Mouse (Mus musculus) kidney, embryonic 14.5 days (tissue): Measurements from ENCODE around the gene Rdh9. TPM values are rescaled to one million over a fixed set of nuclear protein-coding genes. Genes with fewer than 3 reads are reported as not detected.
"Not testable (repeated sequence)": the region's sequence is repeated elsewhere in the genome, so short reads cannot be mapped to it uniquely, and the experiment has no call there.

Experiments used
- ATAC-seq: fragments of 200-750 bp; cut with Nextera tagmentation; 2 replicates; pipeline ENCODE4 v1.8.0; 2017; ENCODE audit warnings: moderate number of reproducible peaks, mild to moderate bottlenecking, moderate TSS enrichment, moderate library complexity; ENCODE audit not compliant: low FRiP score, low TSS enrichment
- H3K27ac ChIP-seq: fragments of 300-500 bp; sonication (generic); 2 replicates; pipeline ENCODE4 v1.5.1; 2014; ENCODE audit warnings: low read depth, mild to moderate bottlenecking, low read length, moderate library complexity, mixed read lengths
- H3K27me3 ChIP-seq: fragments of 300-500 bp; sonication (generic); 2 replicates; pipeline ENCODE4 v1.6.1; 2014; ENCODE audit warnings: mild to moderate bottlenecking, low read length; ENCODE audit not compliant: control insufficient read depth, insufficient read depth
- H3K36me3 ChIP-seq: fragments of 300-500 bp; sonication (generic); 2 replicates; pipeline ENCODE4 v1.6.1; 2014; ENCODE audit warnings: low read length, mixed read lengths; ENCODE audit not compliant: control insufficient read depth, insufficient read depth
- H3K4me1 ChIP-seq: fragments of 300-500 bp; sonication (generic); 2 replicates; pipeline ENCODE4 v1.6.1; 2014; ENCODE audit warnings: low read length, mixed read lengths; ENCODE audit not compliant: control insufficient read depth, insufficient read depth
- H3K4me2 ChIP-seq: fragments of 300-500 bp; sonication (generic); replicated peaks from 2 replicates; pipeline ENCODE4 v1.6.1; 2014; ENCODE audit warnings: low read depth, mild to moderate bottlenecking, low read length
- H3K4me3 ChIP-seq: fragments of 300-500 bp; sonication (generic); 2 replicates; pipeline ENCODE4 v1.5.1; 2014; ENCODE audit warnings: mild to moderate bottlenecking, low read length
- H3K9ac ChIP-seq: fragments of 300-500 bp; sonication (generic); 2 replicates; pipeline ENCODE4 v1.6.1; 2014; ENCODE audit warnings: low read depth, mild to moderate bottlenecking, low read length, moderate library complexity
- H3K9me3 ChIP-seq: fragments of 300-500 bp; sonication (generic); 2 replicates; pipeline ENCODE4 v1.6.1; 2016; ENCODE audit warnings: low read length; ENCODE audit not compliant: control insufficient read depth
- WGBS: fragments of 180-500 bp; shearing (Covaris S2); extraction: QIAGEN DNeasy Blood & Tissue Kit; methylation state at CpG from one replicate; pipeline ENCODE4 v1.1.7; 2014; 5-methylcytosine and 5-hydroxymethylcytosine counted together
- polyA plus RNA-seq: library from polyadenylated mRNA; unstranded; fragments of >200 nt; fragmentation: Nextera tagmentation; extraction: Ambion mirVana; gene quantifications from 2 replicates; pipeline ENCODE4 v1.2.1, GENCODE M21; 2014

Gene Rdh9
- polyA plus RNA-seq, 1 experiment from 2014 or later = 0.32 TPM

- H3K27ac ChIP-seq, H3K4me1 ChIP-seq, ATAC-seq, H3K36me3 ChIP-seq, H3K4me2 ChIP-seq, H3K9me3 ChIP-seq, H3K27me3 ChIP-seq, H3K9ac ChIP-seq, H3K4me3 ChIP-seq: not testable (repeated sequence)
- WGBS = 94% methylated on average over 2 of the region's 2 CpGs
Measured at GRCm38 (mm10) chr10:127821806-127822205, 45.6 kb downstream of the Rdh9 start.

GRCm38 (mm10) chr10:127825386-127825785, 49.2 kb downstream of the Rdh9 start:
- WGBS = 82% methylated on average over 6 of the region's 6 CpGs
- ATAC-seq = no peak
- H3K4me3 ChIP-seq = no peak overlapping the region
- H3K36me3 ChIP-seq = no peaks in the 10 kb centered on the region
- H3K27ac ChIP-seq = no peak overlapping the region
- H3K27me3 ChIP-seq = no peaks in the 10 kb centered on the region
- H3K4me1 ChIP-seq = no peaks in the 10 kb centered on the region
- H3K4me2 ChIP-seq = no peak overlapping the region
- peaks cover 9% of the 10 kb centered on the region; the same call in 1 of the 2 replicates for H3K9me3 ChIP-seq
- no peak overlapping the region for H3K9ac ChIP-seq

- no peaks in the 10 kb centered on the region for H3K4me1 ChIP-seq
- ATAC-seq = no peak
- no peak overlapping the region for H3K4me3 ChIP-seq
- no peaks in the 10 kb centered on the region for H3K27me3 ChIP-seq
- no peak overlapping the region for H3K27ac ChIP-seq
- WGBS = 64% methylated on average over 3 of the region's 3 CpGs
- no peak overlapping the region for H3K9ac ChIP-seq
- no peaks in the 10 kb centered on the region for H3K36me3 ChIP-seq
- H3K9me3 ChIP-seq = peaks cover 5% of the 10 kb centered on the region; the same call in 1 of the 2 replicates
- H3K4me2 ChIP-seq = no peak overlapping the region
Measured at GRCm38 (mm10) chr10:127829121-127829520, 52.9 kb downstream of the Rdh9 start.

- H3K27me3 ChIP-seq, ATAC-seq, H3K27ac ChIP-seq, H3K4me2 ChIP-seq, H3K36me3 ChIP-seq, H3K9ac ChIP-seq, H3K4me3 ChIP-seq, H3K9me3 ChIP-seq, H3K4me1 ChIP-seq: not testable (repeated sequence)
- 83% methylated on average over 1 of the region's 1 CpGs for WGBS
Measured at GRCm38 (mm10) chr10:127834186-127834585, 58.0 kb downstream of the Rdh9 start.

- Histone ChIP-seq H3K4me2 (no peak overlapping the region), H3K27ac (peak overlapping the region; percentile 59; the same call in 1 of the 2 replicates), H3K9ac (no peak overlapping the region), H3K36me3 (no peaks in the 10 kb centered on the region), H3K9me3 (no peaks in the 10 kb centered on the region), H3K4me1 (no peaks in the 10 kb centered on the region), H3K27me3 (no peaks in the 10 kb centered on the region), H3K4me3 (no peak overlapping the region)
- no peak for ATAC-seq
- 64% methylated on average over 5 of the region's 5 CpGs for WGBS
Measured at GRCm38 (mm10) chr10:127835292-127835691, 59.1 kb downstream of the Rdh9 start.

- not testable (repeated sequence) for H3K4me1 ChIP-seq, H3K27me3 ChIP-seq, H3K4me2 ChIP-seq, H3K4me3 ChIP-seq, H3K9ac ChIP-seq, ATAC-seq, H3K27ac ChIP-seq, H3K9me3 ChIP-seq, H3K36me3 ChIP-seq
- WGBS = 92% methylated on average over 5 of the region's 5 CpGs
Measured at GRCm38 (mm10) chr10:127837793-127838192, 61.6 kb downstream of the Rdh9 start.

- ATAC-seq = no peak
- no peaks in the 10 kb centered on the region for H3K36me3 ChIP-seq
- no peak overlapping the region for H3K4me2 ChIP-seq
- H3K4me1 ChIP-seq = no peaks in the 10 kb centered on the region
- no peaks in the 10 kb centered on the region for H3K27me3 ChIP-seq
- no peak overlapping the region for H3K4me3 ChIP-seq
- H3K9me3 ChIP-seq = no peaks in the 10 kb centered on the region
- WGBS = 87% methylated on average over 2 of the region's 2 CpGs
- H3K27ac ChIP-seq = no peak overlapping the region
- H3K9ac ChIP-seq = no peak overlapping the region
Measured at GRCm38 (mm10) chr10:127838539-127838938, 62.4 kb downstream of the Rdh9 start.

GRCm38 (mm10) chr10:127840776-127841175, 64.6 kb downstream of the Rdh9 start:
- no peaks in the 10 kb centered on the region for H3K9me3 ChIP-seq
- no peaks in the 10 kb centered on the region for H3K4me1 ChIP-seq
- H3K9ac ChIP-seq = no peak overlapping the region
- H3K4me2 ChIP-seq = no peak overlapping the region
- WGBS = 86% methylated on average over 2 of the region's 2 CpGs
- no peaks in the 10 kb centered on the region for H3K36me3 ChIP-seq
- H3K27me3 ChIP-seq = no peaks in the 10 kb centered on the region
- H3K27ac ChIP-seq = no peak overlapping the region
- no peak for ATAC-seq
- H3K4me3 ChIP-seq = no peak overlapping the region
